Mouse (Mus musculus) embryonic facial prominence, embryonic 11.5 days (tissue): ENCODE results near the gene Dock4. TPM values are rescaled to one million over a fixed set of nuclear protein-coding genes. Genes with fewer than 3 reads are reported as not detected.

ENCODE experiments used
- ATAC-seq: fragments of 200-750 bp; cut with Nextera tagmentation; replicated peaks from 2 replicates; pipeline ENCODE4 v1.8.0; 2017; ENCODE audit warnings: low read depth; ENCODE audit not compliant: insufficient number of reproducible peaks, low FRiP score, low TSS enrichment
- DNase-seq: peaks from one replicate; pipeline ENCODE4 v3.0.0-alpha.2; 2015; ENCODE audit warnings: low spot score
- H3K27ac ChIP-seq: fragments of 300-500 bp; sonication (generic); replicated peaks from 2 replicates; pipeline ENCODE4 v1.5.1; 2014; ENCODE audit warnings: mild to moderate bottlenecking, low read depth, low read length, control low read depth
- H3K27me3 ChIP-seq: fragments of 300-500 bp; sonication (generic); 2 replicates; pipeline ENCODE4 v1.6.1; 2014; ENCODE audit warnings: mild to moderate bottlenecking, low read length, moderate library complexity, mixed read lengths; ENCODE audit not compliant: control insufficient read depth, insufficient read depth
- H3K36me3 ChIP-seq: fragments of 300-500 bp; sonication (generic); replicated peaks from 2 replicates; pipeline ENCODE4 v1.6.1; 2014; ENCODE audit warnings: low read depth, mild to moderate bottlenecking, low read length, moderate library complexity, mixed read lengths; ENCODE audit not compliant: control insufficient read depth, insufficient read depth
- H3K4me1 ChIP-seq: fragments of 300-500 bp; sonication (generic); 2 replicates; pipeline ENCODE4 v1.6.1; 2014; ENCODE audit warnings: low read length, mixed read lengths; ENCODE audit not compliant: control insufficient read depth, insufficient read depth
- H3K4me2 ChIP-seq: fragments of 300-500 bp; sonication (generic); 2 replicates; pipeline ENCODE4 v1.6.1; 2014; ENCODE audit warnings: low read depth, mild to moderate bottlenecking, control low read depth, low read length, moderate library complexity
- H3K4me3 ChIP-seq: fragments of 300-500 bp; sonication (generic); 2 replicates; pipeline ENCODE4 v1.5.1; 2014; ENCODE audit warnings: low read depth, low read length, control low read depth
- H3K9ac ChIP-seq: fragments of 300-500 bp; sonication (generic); replicated peaks from 2 replicates; pipeline ENCODE4 v1.6.1; 2014; ENCODE audit warnings: mild to moderate bottlenecking, control low read depth, low read length
- H3K9me3 ChIP-seq: fragments of 300-500 bp; sonication (generic); replicated peaks from 2 replicates; pipeline ENCODE4 v1.6.1; 2016; ENCODE audit warnings: mild to moderate bottlenecking, low read length, inconsistent platforms, mixed read lengths; ENCODE audit not compliant: control insufficient read depth
- WGBS: fragments of 180-500 bp; shearing (Covaris S2); extraction: QIAGEN DNeasy Blood & Tissue Kit; methylation state at CpG from one replicate; pipeline ENCODE4 v1.1.7; 2014; 5-methylcytosine and 5-hydroxymethylcytosine counted together
- polyA plus RNA-seq: library from polyadenylated mRNA; unstranded; fragments of >200 nt; fragmentation: Nextera tagmentation; extraction: Ambion mirVana; gene quantifications from 2 replicates; pipeline ENCODE4 v1.2.1, GENCODE M21; 2014

The Dock4 gene
- polyA plus RNA-seq, 1 experiment from 2014 or later = 10.7 TPM

DNA sequence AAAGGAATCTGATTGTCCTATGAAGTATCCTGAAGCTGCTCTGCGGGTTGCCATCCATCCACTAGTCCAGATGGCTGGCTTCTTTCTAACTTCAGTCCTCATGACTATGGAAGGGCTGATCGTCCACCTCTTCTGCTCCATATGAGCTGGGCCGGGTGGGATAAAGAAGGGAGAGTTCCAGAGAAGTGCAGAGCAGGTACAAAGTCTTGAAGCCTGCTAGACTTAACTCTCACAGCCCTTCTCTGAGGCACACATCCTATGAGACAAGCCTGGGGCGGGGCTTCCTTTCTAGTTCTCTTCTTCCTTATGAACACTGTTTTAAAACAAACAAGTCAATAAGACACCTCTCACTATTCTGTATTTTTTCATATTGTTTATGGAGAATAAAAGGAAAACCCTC lies 245.7 kb downstream of the Dock4 start:
- Histone ChIP-seq H3K27me3 (no peaks in the 10 kb centered on the region), H3K4me1 (no peaks in the 10 kb centered on the region), H3K9me3 (no peaks in the 10 kb centered on the region), H3K36me3 (no peaks in the 10 kb centered on the region), H3K4me2 (no peak overlapping the region), H3K27ac (no peak overlapping the region), H3K9ac (no peak overlapping the region), H3K4me3 (no peak overlapping the region)
- DNase-seq = no peak
- WGBS = 83% methylated on average over 4 of the region's 4 CpGs
- no peak for ATAC-seq

DNA sequence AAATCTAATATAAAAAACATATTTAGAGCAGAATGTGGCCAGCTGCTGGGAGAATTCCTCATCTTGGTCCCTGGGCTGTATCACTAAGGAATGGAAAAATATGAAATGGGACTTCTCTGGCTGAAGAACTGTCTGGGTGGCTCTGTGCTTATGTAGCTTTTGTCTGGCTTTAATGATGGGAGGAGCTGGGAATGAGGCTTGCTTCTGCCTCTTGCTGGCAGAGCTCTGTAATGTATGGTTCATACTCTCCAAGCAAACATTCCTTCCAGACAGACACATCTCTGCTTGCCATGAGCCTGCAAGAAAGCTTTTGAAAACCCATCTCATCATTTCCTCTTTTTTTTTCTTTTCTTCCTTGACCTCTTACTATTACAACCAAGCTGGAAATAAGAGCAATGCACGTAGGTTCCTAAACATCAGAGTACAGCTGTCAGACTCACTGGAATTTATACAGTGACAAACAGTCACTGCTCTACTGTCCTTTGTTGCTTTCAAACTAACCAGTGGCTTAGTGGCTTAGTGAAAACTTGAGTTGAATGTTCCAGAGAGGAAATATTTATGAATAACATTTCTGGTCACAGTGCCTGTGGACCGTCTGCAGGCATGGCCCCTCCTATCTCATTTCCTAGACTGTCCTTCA lies 248.4 kb downstream of the Dock4 start:
- H3K4me2 ChIP-seq = no peak overlapping the region
- no peak overlapping the region for H3K9ac ChIP-seq
- no peak for DNase-seq
- H3K4me3 ChIP-seq = no peak overlapping the region
- no peak for ATAC-seq
- H3K27me3 ChIP-seq = no peaks in the 10 kb centered on the region
- 68% methylated on average over 2 of the region's 2 CpGs for WGBS
- H3K36me3 ChIP-seq = no peaks in the 10 kb centered on the region
- H3K27ac ChIP-seq = no peak overlapping the region
- H3K4me1 ChIP-seq = no peaks in the 10 kb centered on the region
- no peaks in the 10 kb centered on the region for H3K9me3 ChIP-seq

GRCm38 (mm10) chr12:40698330-40698729 lies 252.6 kb downstream of the Dock4 start:
- Histone ChIP-seq H3K9ac (no peak overlapping the region), H3K4me2 (no peak overlapping the region), H3K36me3 (no peaks in the 10 kb centered on the region), H3K4me3 (no peak overlapping the region), H3K27ac (no peak overlapping the region), H3K9me3 (no peaks in the 10 kb centered on the region), H3K27me3 (no peaks in the 10 kb centered on the region), H3K4me1 (no peaks in the 10 kb centered on the region)
- no peak for DNase-seq
- 90% methylated on average over 4 of the region's 4 CpGs for WGBS
- ATAC-seq = no peak

DNA sequence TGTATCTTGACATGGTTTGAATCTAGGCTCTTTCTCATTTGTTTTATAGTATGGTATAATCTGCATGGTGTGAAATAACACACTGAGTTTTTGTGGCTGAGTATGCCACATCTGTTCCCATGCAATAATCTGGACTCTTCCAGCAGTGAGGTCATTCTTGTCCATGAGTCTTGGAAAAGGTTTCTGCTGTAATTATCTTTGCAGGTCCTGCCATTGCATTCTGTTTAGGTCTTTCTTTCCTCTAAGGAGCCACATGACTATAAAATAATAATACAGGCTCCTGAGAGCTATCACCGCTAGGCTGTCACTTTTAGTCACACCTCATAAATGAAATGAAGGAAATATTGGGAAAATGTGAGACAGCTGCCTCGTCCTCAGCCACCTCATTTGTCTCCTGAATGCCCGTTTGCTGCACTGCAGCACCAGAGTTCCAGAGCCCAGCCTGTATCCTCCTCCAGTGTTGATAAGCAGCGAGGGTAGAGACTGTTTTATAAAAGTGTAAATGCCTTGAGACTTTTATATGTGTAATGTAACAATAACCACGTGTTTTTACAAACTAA lies 256.6 kb downstream of the Dock4 start:
- H3K27ac ChIP-seq = no peak overlapping the region
- H3K36me3 ChIP-seq = no peaks in the 10 kb centered on the region
- no peaks in the 10 kb centered on the region for H3K9me3 ChIP-seq
- no peaks in the 10 kb centered on the region for H3K4me1 ChIP-seq
- no peak for DNase-seq
- H3K27me3 ChIP-seq = no peaks in the 10 kb centered on the region
- no peak overlapping the region for H3K4me2 ChIP-seq
- 88% methylated on average over 5 of the region's 5 CpGs for WGBS
- no peak overlapping the region for H3K4me3 ChIP-seq
- no peak overlapping the region for H3K9ac ChIP-seq
- ATAC-seq = no peak

GRCm38 (mm10) chr12:40704296-40704695 lies 258.5 kb downstream of the Dock4 start:
- no peak overlapping the region for H3K4me2 ChIP-seq
- H3K27me3 ChIP-seq = no peaks in the 10 kb centered on the region
- 52% methylated on average over 5 of the region's 5 CpGs for WGBS
- no peaks in the 10 kb centered on the region for H3K36me3 ChIP-seq
- H3K27ac ChIP-seq = no peak overlapping the region
- DNase-seq (no peak), ATAC-seq (no peak)
- H3K4me1 ChIP-seq = no peaks in the 10 kb centered on the region
- H3K4me3 ChIP-seq = no peak overlapping the region
- no peak overlapping the region for H3K9ac ChIP-seq
- H3K9me3 ChIP-seq = no peaks in the 10 kb centered on the region

GRCm38 (mm10) chr12:40707108-40707507 lies 261.4 kb downstream of the Dock4 start:
- 85% methylated on average over 1 of the region's 1 CpGs for WGBS
- Histone ChIP-seq H3K4me2 (no peak overlapping the region), H3K4me3 (no peak overlapping the region), H3K36me3 (no peaks in the 10 kb centered on the region), H3K27me3 (no peaks in the 10 kb centered on the region), H3K9me3 (no peaks in the 10 kb centered on the region), H3K4me1 (no peaks in the 10 kb centered on the region), H3K27ac (no peak overlapping the region), H3K9ac (no peak overlapping the region)
- no peak for DNase-seq
- no peak for ATAC-seq

DNA sequence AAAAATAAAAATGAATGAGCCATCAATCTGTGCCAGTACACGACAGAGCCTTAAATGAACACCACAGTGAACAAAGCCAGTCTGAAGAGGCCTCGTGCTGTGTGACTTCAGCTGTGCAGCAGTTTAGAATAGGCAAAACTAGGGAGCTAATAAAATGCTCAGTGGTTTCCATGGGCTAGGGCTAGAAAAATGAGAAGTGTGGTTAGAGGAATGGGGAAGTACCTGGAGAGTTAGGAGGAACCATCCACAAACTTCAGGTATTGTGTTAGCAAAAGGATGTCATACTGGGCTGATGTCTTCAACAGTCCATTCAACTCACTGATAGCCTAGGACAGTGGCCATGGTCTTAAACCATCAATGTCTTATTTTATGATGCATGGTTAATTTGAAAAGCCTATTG lies 263.3 kb downstream of the Dock4 start:
- Histone ChIP-seq H3K4me3 (no peak overlapping the region), H3K9me3 (no peaks in the 10 kb centered on the region), H3K4me2 (no peak overlapping the region), H3K4me1 (no peaks in the 10 kb centered on the region), H3K27ac (no peak overlapping the region), H3K27me3 (no peaks in the 10 kb centered on the region), H3K36me3 (no peaks in the 10 kb centered on the region), H3K9ac (no peak overlapping the region)
- WGBS = 86% methylated on average over 2 of the region's 2 CpGs
- no peak for ATAC-seq
- no peak for DNase-seq

DNA sequence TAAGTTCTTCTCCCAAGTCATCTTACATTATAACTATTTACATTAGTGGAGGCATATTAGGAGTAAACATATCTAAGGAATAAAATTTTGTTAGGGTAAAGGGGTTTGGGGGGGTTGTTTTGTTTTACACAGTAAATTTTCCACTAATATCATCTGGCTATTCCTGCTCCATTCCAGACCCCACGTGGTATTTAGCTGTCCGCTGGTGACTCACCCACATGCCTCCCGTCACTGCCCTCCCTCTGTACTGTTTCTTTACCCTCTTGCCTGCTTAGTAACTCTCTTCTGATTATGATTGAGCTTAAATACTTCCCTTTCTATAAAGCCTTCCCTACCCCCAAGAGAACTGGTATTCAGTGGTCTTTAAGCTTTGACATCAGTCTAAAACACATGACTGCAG lies 266.5 kb downstream of the Dock4 start:
- Histone ChIP-seq H3K27ac (no peak overlapping the region), H3K36me3 (no peaks in the 10 kb centered on the region), H3K4me1 (no peaks in the 10 kb centered on the region), H3K4me3 (no peak overlapping the region), H3K4me2 (no peak overlapping the region), H3K27me3 (no peaks in the 10 kb centered on the region), H3K9me3 (no peaks in the 10 kb centered on the region), H3K9ac (no peak overlapping the region)
- 77% methylated on average over 3 of the region's 3 CpGs for WGBS
- ATAC-seq (no peak), DNase-seq (no peak)
